9 mouse cellular contexts compared by ENCODE assay signal in genomic region chr17:73068321-73068992, GRCm38 (mm10). TPM values are rescaled to one million over a fixed set of nuclear protein-coding genes. Genes with fewer than 3 reads are reported as not detected.
DNase-seq lines count a peak whose midpoint lies in the region; ATAC-seq and TF ChIP-seq lines count a peak whose summit lies in the region.
"Had no signal": no experiment of that assay in that cellular context is flagged by ENCODE, and none has a peak within 500 bp of the region (broad histone marks: within the 10 kb centered on the region; RNA-seq: fewer than 3 reads in every experiment).

No protein-coding gene starts in this region.

- H3K27me3 ChIP-seq in limb, embryonic 15.5 days: no peaks in the 10 kb centered on the region
- H3K27me3 ChIP-seq in limb, embryonic 10.5 days (ENCODE audit: low read depth, poor library complexity, severe bottlenecking): no peaks in the 10 kb centered on the region
- H3K27me3 ChIP-seq in heart, embryonic 16.5 days (ENCODE audit: control insufficient read depth, insufficient read depth, low read length): no peaks in the 10 kb centered on the region
- H3K27me3 ChIP-seq in small intestine, adult 2 months (ENCODE audit: control insufficient read depth, insufficient read depth, low read length): no peaks in the 10 kb centered on the region
- H3K27me3 ChIP-seq: hindbrain, embryonic 15.5 days had no signal

- no peak for ATAC-seq in limb, embryonic 15.5 days (ENCODE audit: insufficient number of reproducible peaks, low FRiP score, low TSS enrichment, low read depth)
- peak; percentile 29 for ATAC-seq in heart, embryonic 16.5 days (replicated peaks; ENCODE audit: extremely low read depth, insufficient read depth, low FRiP score)

- no peaks in the 10 kb centered on the region for H3K9me3 ChIP-seq in limb, embryonic 15.5 days
- H3K9me3 ChIP-seq in limb, embryonic 10.5 days (replicated peaks): no peaks in the 10 kb centered on the region
- no peaks in the 10 kb centered on the region for H3K9me3 ChIP-seq in heart, embryonic 16.5 days (replicated peaks; ENCODE audit: control insufficient read depth, low read length)
- H3K9me3 ChIP-seq: hindbrain, embryonic 15.5 days had no signal

- no peak overlapping the region for H3K9ac ChIP-seq in limb, embryonic 15.5 days
- peak overlapping the region; percentile 51 for H3K9ac ChIP-seq in heart, embryonic 16.5 days (ENCODE audit: low read length)
- H3K9ac ChIP-seq: hindbrain, embryonic 15.5 days had no signal

- DNase-seq in limb, embryonic 10.5 days (ENCODE audit: low spot score): no peak
- DNase-seq in R1 (ENCODE audit: low read depth, low spot score): peak; percentile 10
- DNase-seq in urinary bladder, postnatal 4 days (ENCODE audit: low spot score in 2 of 2): no peak
- DNase-seq in right cerebral cortex, adult 18-20 months: no peak
- DNase-seq: spleen, adult 18-20 months had no signal

- no peak for TF ChIP-seq CTCF in small intestine, adult 2 months (IDR thresholded peaks at IDR 0.05; ENCODE audit: extremely low read depth, insufficient read length, insufficient replicate concordance, low read depth, low read length)

- H3K36me3 ChIP-seq in limb, embryonic 15.5 days: no peaks in the 10 kb centered on the region
- no peaks in the 10 kb centered on the region for H3K36me3 ChIP-seq in limb, embryonic 10.5 days
- no peaks in the 10 kb centered on the region for H3K36me3 ChIP-seq in heart, embryonic 16.5 days (ENCODE audit: control insufficient read depth, insufficient read depth)
- no peaks in the 10 kb centered on the region for H3K36me3 ChIP-seq in small intestine, adult 2 months (ENCODE audit: control insufficient read depth, insufficient read depth, low read length)
- H3K36me3 ChIP-seq: hindbrain, embryonic 15.5 days had no signal

- 62% methylated on average over 10 of the region's 10 CpGs for WGBS in limb, embryonic 15.5 days
- 84% methylated on average over 10 of the region's 10 CpGs for WGBS in limb, embryonic 10.5 days
- WGBS in heart, embryonic 16.5 days: 41% methylated on average over 10 of the region's 10 CpGs
- WGBS in small intestine, adult 2 months: 62% methylated on average over 10 of the region's 10 CpGs

- no peak for TF ChIP-seq POLR2A in small intestine, adult 2 months (IDR thresholded peaks at IDR 0.05; ENCODE audit: low read depth, low read length)

- H3K27ac ChIP-seq in limb, embryonic 15.5 days: peak overlapping the region; percentile 43; the same call in 1 of the 2 replicates
- H3K27ac ChIP-seq in limb, embryonic 10.5 days: no peak overlapping the region
- H3K27ac ChIP-seq in heart, embryonic 16.5 days (ENCODE audit: low read length): peak overlapping the region; percentile 94
- peak overlapping the region; percentile 29 for H3K27ac ChIP-seq in small intestine, adult 2 months (ENCODE audit: insufficient read depth, low read depth, low read length)
- H3K27ac ChIP-seq: hindbrain, embryonic 15.5 days had no signal

- H3K4me1 ChIP-seq in limb, embryonic 15.5 days: peaks cover 15% of the 10 kb centered on the region; the same call in 1 of the 2 replicates
- H3K4me1 ChIP-seq in limb, embryonic 10.5 days: peaks cover 8% of the 10 kb centered on the region; the same call in 1 of the 2 replicates
- H3K4me1 ChIP-seq in heart, embryonic 16.5 days (ENCODE audit: control insufficient read depth, insufficient read depth, low read length): peaks cover 63% of the 10 kb centered on the region
- peaks cover 6% of the 10 kb centered on the region; the same call in 1 of the 2 replicates for H3K4me1 ChIP-seq in small intestine, adult 2 months (ENCODE audit: control insufficient read depth, insufficient read depth, insufficient read length, low read length)

- no peak overlapping the region for H3K4me2 ChIP-seq in limb, embryonic 15.5 days
- H3K4me2 ChIP-seq in heart, embryonic 16.5 days (ENCODE audit: low read depth, low read length): no peak overlapping the region
- H3K4me2 ChIP-seq: hindbrain, embryonic 15.5 days had no signal

- H3K4me3 ChIP-seq in limb, embryonic 15.5 days: no peak overlapping the region
- no peak overlapping the region for H3K4me3 ChIP-seq in limb, embryonic 10.5 days
- no peak overlapping the region for H3K4me3 ChIP-seq in heart, embryonic 16.5 days (ENCODE audit: low read length)
- H3K4me3 ChIP-seq in small intestine, adult 2 months (ENCODE audit: low read depth, low read length): no peak overlapping the region
- H3K4me3 ChIP-seq: hindbrain, embryonic 15.5 days had no signal

RNA-seq across cellular contexts. Expression of gene Lclat1, which starts 39.3 kb away (rescaled TPM):
- 9.2 and 11.0 TPM in 2 replicates for polyA plus RNA-seq in limb, embryonic 15.5 days (2015; fragmentation: Nextera tagmentation; extraction: Ambion mirVana)
- polyA plus RNA-seq in limb, embryonic 10.5 days (2016; fragmentation: Nextera tagmentation; extraction: Ambion mirVana): 12.1 and 12.4 TPM in 2 replicates
- polyA plus RNA-seq in heart, embryonic 16.5 days (2015; fragmentation: Nextera tagmentation; extraction: Ambion mirVana): 39.5 and 49.2 TPM in 2 replicates
- 3.0 and 7.1 TPM in 2 replicates for polyA plus RNA-seq in small intestine, adult 2 months (2012; rRNA removed)
